ENCODE assay signal across 8 mouse cellular contexts in the genomic region with DNA sequence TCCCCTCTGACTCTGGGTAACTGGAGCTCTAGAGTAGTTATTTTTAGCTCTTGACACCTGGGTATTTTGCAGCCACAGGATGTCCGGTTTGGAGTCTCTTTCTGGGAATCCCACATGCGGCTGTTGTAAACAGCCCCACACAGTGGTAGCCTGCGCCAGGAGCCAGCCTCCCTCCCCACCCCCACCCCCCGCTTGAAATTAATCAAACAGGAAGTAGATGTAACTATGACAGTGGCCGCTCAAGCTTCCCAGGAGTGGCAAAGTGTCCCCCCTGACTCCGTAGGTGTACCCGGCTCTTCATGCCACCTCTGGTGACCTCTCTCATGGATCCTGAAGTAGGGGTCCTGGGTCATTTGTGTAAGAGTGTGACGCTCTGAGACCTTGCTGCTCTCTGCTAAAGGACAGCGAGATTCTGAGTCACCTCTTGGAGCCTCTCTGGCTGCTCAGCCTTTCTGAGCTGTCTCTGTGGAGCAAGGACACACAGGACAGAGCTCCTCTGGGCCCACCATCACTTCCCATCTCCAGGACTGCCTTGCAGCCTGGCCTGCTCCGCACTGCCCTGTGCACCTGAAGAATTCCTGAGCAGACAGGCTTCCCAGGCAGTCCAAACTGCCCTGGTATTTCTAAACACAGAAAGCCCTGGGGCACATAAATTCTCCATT. TPM values are rescaled to one million over a fixed set of nuclear protein-coding genes. Genes with fewer than 3 reads are reported as not detected.
DNase-seq lines count a peak whose midpoint lies in the region; ATAC-seq and TF ChIP-seq lines count a peak whose summit lies in the region.

No protein-coding gene starts in this region.

- no peak for TF ChIP-seq CTCF in bone marrow macrophage, adult 2 months (IDR thresholded peaks at IDR 0.05; ENCODE audit: low read depth, low read length)

- ATAC-seq in midbrain, embryonic 16.5 days = no peak
- ATAC-seq in intestine, embryonic 14.5 days (replicated peaks; ENCODE audit: low FRiP score, low TSS enrichment, low read depth) = no peak
- ATAC-seq in lung, embryonic 16.5 days (ENCODE audit: low read depth) = peak; percentile 30

- no peak overlapping the region for H3K4me2 ChIP-seq in midbrain, embryonic 16.5 days (ENCODE audit: low read length)
- no peak overlapping the region for H3K4me2 ChIP-seq in intestine, embryonic 14.5 days (ENCODE audit: low read length)
- H3K4me2 ChIP-seq in lung, embryonic 16.5 days (ENCODE audit: low read depth, low read length) = 0 out of 2 replicates have a peak overlapping the region, but pooled peaks have one; percentile 8

- H3K9ac ChIP-seq in midbrain, embryonic 16.5 days (ENCODE audit: low read depth, low read length) = no peak overlapping the region
- H3K9ac ChIP-seq in intestine, embryonic 14.5 days (ENCODE audit: low read length) = no peak overlapping the region
- no peak overlapping the region; the same call in 1 of the 2 replicates for H3K9ac ChIP-seq in lung, embryonic 16.5 days (ENCODE audit: low read length)

- H3K27ac ChIP-seq in midbrain, embryonic 10.5 days (replicated peaks) = 0 out of 2 replicates have a peak overlapping the region, but pooled peaks have one; percentile 42
- H3K27ac ChIP-seq in midbrain, embryonic 16.5 days (ENCODE audit: low read length) = no peak overlapping the region
- no peak overlapping the region; the same call in 1 of the 2 replicates for H3K27ac ChIP-seq in bone marrow macrophage, adult 2 months (ENCODE audit: insufficient read depth, low read depth, low read length)
- peak overlapping the region; percentile 64 for H3K27ac ChIP-seq in intestine, embryonic 14.5 days (ENCODE audit: low read depth)
- H3K27ac ChIP-seq in lung, embryonic 16.5 days (ENCODE audit: low read length) = peak overlapping the region; percentile 61

- H3K4me1 ChIP-seq in midbrain, embryonic 10.5 days = peaks cover 60% of the 10 kb centered on the region
- peaks cover 41% of the 10 kb centered on the region for H3K4me1 ChIP-seq in midbrain, embryonic 16.5 days (ENCODE audit: control insufficient read depth, insufficient read depth, low read length)
- H3K4me1 ChIP-seq in bone marrow macrophage, adult 2 months (ENCODE audit: control insufficient read depth, insufficient read depth, low read length) = peaks cover 50% of the 10 kb centered on the region
- peaks cover 60% of the 10 kb centered on the region for H3K4me1 ChIP-seq in intestine, embryonic 14.5 days (replicated peaks; ENCODE audit: control insufficient read depth, insufficient read depth, low read length)
- H3K4me1 ChIP-seq in lung, embryonic 16.5 days (replicated peaks; ENCODE audit: control insufficient read depth, insufficient read depth, low read length) = peaks cover 61% of the 10 kb centered on the region

- no peak for TF ChIP-seq POLR2A in bone marrow macrophage, adult 2 months (IDR thresholded peaks at IDR 0.05; ENCODE audit: borderline replicate concordance, low read depth, low read length)

- H3K27me3 ChIP-seq in midbrain, embryonic 10.5 days (ENCODE audit: low read depth, poor library complexity, severe bottlenecking) = peaks cover 20% of the 10 kb centered on the region
- no peaks in the 10 kb centered on the region for H3K27me3 ChIP-seq in midbrain, embryonic 16.5 days (ENCODE audit: control insufficient read depth, insufficient read depth, low read depth, low read length)
- H3K27me3 ChIP-seq in intestine, embryonic 14.5 days (replicated peaks; ENCODE audit: control insufficient read depth, insufficient read depth, low read length) = no peaks in the 10 kb centered on the region
- no peaks in the 10 kb centered on the region for H3K27me3 ChIP-seq in lung, embryonic 16.5 days (ENCODE audit: control insufficient read depth, insufficient read depth, low read depth, low read length)

- H3K9me3 ChIP-seq in midbrain, embryonic 10.5 days (replicated peaks) = no peaks in the 10 kb centered on the region
- H3K9me3 ChIP-seq in midbrain, embryonic 16.5 days (replicated peaks; ENCODE audit: control insufficient read depth, low read length, poor library complexity, severe bottlenecking) = no peaks in the 10 kb centered on the region
- no peaks in the 10 kb centered on the region for H3K9me3 ChIP-seq in intestine, embryonic 14.5 days (ENCODE audit: control insufficient read depth, low read length)
- no peaks in the 10 kb centered on the region for H3K9me3 ChIP-seq in lung, embryonic 16.5 days (ENCODE audit: control insufficient read depth, low read length)

- peaks cover 27% of the 10 kb centered on the region for H3K36me3 ChIP-seq in midbrain, embryonic 10.5 days
- no peaks in the 10 kb centered on the region for H3K36me3 ChIP-seq in midbrain, embryonic 16.5 days (ENCODE audit: control insufficient read depth, insufficient read depth, low read length)
- H3K36me3 ChIP-seq in intestine, embryonic 14.5 days (ENCODE audit: control insufficient read depth, insufficient read depth, low read length) = peaks cover under 1% of the 10 kb centered on the region; the same call in 1 of the 2 replicates
- H3K36me3 ChIP-seq in lung, embryonic 16.5 days (ENCODE audit: control insufficient read depth, insufficient read depth, low read length) = no peaks in the 10 kb centered on the region; the same call in 1 of the 2 replicates

- WGBS in midbrain, embryonic 10.5 days = 61% methylated on average over 10 of the region's 10 CpGs
- 65% methylated on average over 10 of the region's 10 CpGs for WGBS in midbrain, embryonic 16.5 days
- 26% methylated on average over 10 of the region's 10 CpGs for WGBS in intestine, embryonic 14.5 days
- 29% methylated on average over 10 of the region's 10 CpGs for WGBS in lung, embryonic 16.5 days

- DNase-seq in midbrain, embryonic 10.5 days (ENCODE audit: low spot score) = no peak
- DNase-seq in intestine, embryonic 14.5 days (ENCODE audit: low spot score) = no peak
- no peak for DNase-seq in right cerebral cortex, postnatal 10 days (ENCODE audit: low spot score in 2 of 2)
- DNase-seq in ovary, adult 18-20 months (ENCODE audit: low spot score) = no peak
- DNase-seq in layer of hippocampus, adult 9-11 months = no peak

- no peak overlapping the region for H3K4me3 ChIP-seq in midbrain, embryonic 10.5 days
- no peak overlapping the region for H3K4me3 ChIP-seq in midbrain, embryonic 16.5 days (ENCODE audit: low read depth, low read length)
- peak overlapping the region; percentile 7; the same call in 1 of the 2 replicates for H3K4me3 ChIP-seq in bone marrow macrophage, adult 2 months (ENCODE audit: insufficient read depth, low read length)
- H3K4me3 ChIP-seq in intestine, embryonic 14.5 days (ENCODE audit: low read depth, low read length) = no peak overlapping the region
- H3K4me3 ChIP-seq in lung, embryonic 16.5 days (ENCODE audit: low read length) = no peak overlapping the region

RNA-seq across cellular contexts. Expression of a gene that starts 22.9 kb away (rescaled TPM):
- 23.9 and 24.7 TPM in 2 replicates for polyA plus RNA-seq in midbrain, embryonic 10.5 days (2016; fragmentation: Nextera tagmentation; extraction: Ambion mirVana)
- polyA plus RNA-seq in midbrain, embryonic 16.5 days (2015; fragmentation: Nextera tagmentation; extraction: Ambion mirVana) = 28.6 and 31.5 TPM in 2 replicates
- 14.8 and 16.0 TPM in 2 replicates for polyA plus RNA-seq in bone marrow macrophage, adult 2 months (2012; ENCODE audit: insufficient read depth, insufficient read length, missing spikeins)
- 28.3 and 30.2 TPM in 2 replicates for polyA plus RNA-seq in intestine, embryonic 14.5 days (2014; fragmentation: Nextera tagmentation; extraction: Ambion mirVana)
- polyA plus RNA-seq in lung, embryonic 16.5 days (2015; fragmentation: Nextera tagmentation; extraction: Ambion mirVana) = 44.2 and 48.5 TPM in 2 replicates

RNA-seq across cellular contexts. Expression of a gene that starts 43.1 kb away (rescaled TPM):
- polyA plus RNA-seq in midbrain, embryonic 10.5 days (2016; fragmentation: Nextera tagmentation; extraction: Ambion mirVana) = 30.5 and 36.3 TPM in 2 replicates
- polyA plus RNA-seq in midbrain, embryonic 16.5 days (2015; fragmentation: Nextera tagmentation; extraction: Ambion mirVana) = 92.1 and 100 TPM in 2 replicates
- 261 and 265 TPM in 2 replicates for polyA plus RNA-seq in bone marrow macrophage, adult 2 months (2012; ENCODE audit: insufficient read depth, insufficient read length, missing spikeins)
- polyA plus RNA-seq in intestine, embryonic 14.5 days (2014; fragmentation: Nextera tagmentation; extraction: Ambion mirVana) = 22.5 and 26.7 TPM in 2 replicates
- polyA plus RNA-seq in lung, embryonic 16.5 days (2015; fragmentation: Nextera tagmentation; extraction: Ambion mirVana) = 46.8 and 49.5 TPM in 2 replicates

RNA-seq across cellular contexts. Expression of a gene that starts 53.7 kb away (rescaled TPM):
- polyA plus RNA-seq in midbrain, embryonic 10.5 days (2016; fragmentation: Nextera tagmentation; extraction: Ambion mirVana) = 5.3 and 6.0 TPM in 2 replicates
- polyA plus RNA-seq in midbrain, embryonic 16.5 days (2015; fragmentation: Nextera tagmentation; extraction: Ambion mirVana) = 19.7 and 21.3 TPM in 2 replicates
- polyA plus RNA-seq in bone marrow macrophage, adult 2 months (2012; ENCODE audit: insufficient read depth, insufficient read length, missing spikeins) = 2.6 and 3.7 TPM in 2 replicates
- polyA plus RNA-seq in intestine, embryonic 14.5 days (2014; fragmentation: Nextera tagmentation; extraction: Ambion mirVana) = 6.3 and 8.7 TPM in 2 replicates
- polyA plus RNA-seq in lung, embryonic 16.5 days (2015; fragmentation: Nextera tagmentation; extraction: Ambion mirVana) = 20.8 and 22.7 TPM in 2 replicates

Comparison
In these comparisons a context has a peak if more than half of its experiments do, and no peak if none do; other contexts are left out.
1. H3K27ac ChIP-seq: peak in midbrain, embryonic 10.5 days (single experiment), intestine, embryonic 14.5 days (single experiment) and lung, embryonic 16.5 days (single experiment); none in midbrain, embryonic 16.5 days (single experiment) and bone marrow macrophage, adult 2 months (single experiment).